Mouse (Mus musculus): Measurements from ENCODE around the gene Maml3.

DNA sequence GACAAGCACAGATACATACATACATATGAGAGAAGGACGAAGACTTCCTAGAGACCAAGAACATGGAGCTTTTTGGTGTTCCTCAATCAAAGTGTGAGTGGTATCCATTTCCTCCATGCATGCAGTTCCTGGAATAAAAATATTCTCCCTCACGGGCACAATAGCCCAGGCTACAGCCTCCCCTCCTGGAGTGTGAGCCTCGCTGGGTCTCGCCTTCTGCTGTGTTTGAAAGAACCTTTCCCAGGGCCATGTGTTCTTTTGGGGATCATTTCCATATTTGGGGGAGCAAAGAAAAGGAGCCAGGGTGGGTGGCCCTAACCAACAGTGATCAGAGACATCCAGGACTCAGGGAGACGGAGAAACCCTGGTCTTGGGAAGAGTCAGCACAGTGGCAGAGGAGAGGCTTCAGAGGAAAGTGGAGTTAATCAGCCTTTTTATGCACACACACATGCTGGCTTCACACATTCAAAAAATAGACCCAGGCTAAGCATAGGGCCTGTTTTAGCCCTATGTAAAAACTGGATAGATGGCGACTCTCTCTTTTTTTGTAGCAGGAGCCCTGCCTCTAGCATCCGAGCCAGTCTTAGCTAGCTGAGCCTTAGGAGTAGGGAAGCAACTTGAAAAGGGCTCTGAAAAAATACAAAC is 17.1 kb downstream of the Maml3 start:
- TF ChIP-seq CTCF (IDR thresholded peaks at IDR 0.05; ENCODE audit: insufficient read depth, low read depth, low read length): no peak
- no peak for TF ChIP-seq POLR2A (IDR thresholded peaks at IDR 0.05; ENCODE audit: insufficient read depth, low read depth, low read length)

Measured in olfactory bulb, adult 2 months (tissue).